Mouse (Mus musculus): ENCODE measurements around the gene Stk25. TPM values are rescaled to one million over a fixed set of nuclear protein-coding genes. Genes with fewer than 3 reads are reported as not detected.

The Stk25 gene
- polyA plus RNA-seq, 1 experiment from 2014 or later: 116 TPM

GRCm38 (mm10) chr1:93697317-93697716 lies 38.9 kb upstream of the Stk25 start:
- ATAC-seq: no peak
- WGBS: 57% methylated on average over 3 of the region's 3 CpGs
- Histone ChIP-seq H3K9me3 (ENCODE audit: control insufficient read depth) (no peaks in the 10 kb centered on the region), H3K4me2 (replicated peaks; ENCODE audit: low read depth) (no peak overlapping the region), H3K27ac (ENCODE audit: low read depth, low read length) (no peak overlapping the region; the same call in 1 of the 2 replicates), H3K4me1 (replicated peaks; ENCODE audit: control insufficient read depth, insufficient read depth, low read length) (no peaks in the 10 kb centered on the region; the same call in 1 of the 2 replicates), H3K27me3 (replicated peaks; ENCODE audit: control insufficient read depth, insufficient read depth, low read length) (no peaks in the 10 kb centered on the region), H3K9ac (ENCODE audit: low read depth, low read length) (no peak overlapping the region), H3K4me3 (ENCODE audit: low read depth, low read length) (no peak overlapping the region), H3K36me3 (ENCODE audit: control insufficient read depth, insufficient read depth) (peaks cover 3% of the 10 kb centered on the region; the same call in 1 of the 2 replicates)
- TF ChIP-seq CTCF (IDR thresholded peaks at IDR 0.05; ENCODE audit: low read depth): no peak

- Histone ChIP-seq H3K4me2 (replicated peaks; ENCODE audit: low read depth) (no peak overlapping the region), H3K36me3 (ENCODE audit: control insufficient read depth, insufficient read depth) (peaks cover 3% of the 10 kb centered on the region; the same call in 1 of the 2 replicates), H3K4me3 (ENCODE audit: low read depth, low read length) (no peak overlapping the region), H3K9ac (ENCODE audit: low read depth, low read length) (0 out of 2 replicates have a peak overlapping the region, but pooled peaks have one; percentile 17), H3K4me1 (replicated peaks; ENCODE audit: control insufficient read depth, insufficient read depth, low read length) (no peaks in the 10 kb centered on the region; the same call in 1 of the 2 replicates), H3K9me3 (ENCODE audit: control insufficient read depth) (no peaks in the 10 kb centered on the region), H3K27ac (ENCODE audit: low read depth, low read length) (peak overlapping the region; percentile 41; the same call in 1 of the 2 replicates), H3K27me3 (replicated peaks; ENCODE audit: control insufficient read depth, insufficient read depth, low read length) (no peaks in the 10 kb centered on the region)
- no peak for ATAC-seq
- no peak for TF ChIP-seq CTCF (IDR thresholded peaks at IDR 0.05; ENCODE audit: low read depth)
- WGBS: 69% methylated on average over 6 of the region's 6 CpGs
Measured at GRCm38 (mm10) chr1:93694966-93695365, 36.5 kb upstream of the Stk25 start.

GRCm38 (mm10) chr1:93693943-93694342 lies 35.5 kb upstream of the Stk25 start:
- Histone ChIP-seq H3K4me2 (replicated peaks; ENCODE audit: low read depth) (peak overlapping the region; percentile 2), H3K4me1 (replicated peaks; ENCODE audit: control insufficient read depth, insufficient read depth, low read length) (no peaks in the 10 kb centered on the region; the same call in 1 of the 2 replicates), H3K36me3 (ENCODE audit: control insufficient read depth, insufficient read depth) (peaks cover 3% of the 10 kb centered on the region; the same call in 1 of the 2 replicates), H3K4me3 (ENCODE audit: low read depth, low read length) (no peak overlapping the region; the same call in 1 of the 2 replicates), H3K9me3 (ENCODE audit: control insufficient read depth) (no peaks in the 10 kb centered on the region), H3K27ac (ENCODE audit: low read depth, low read length) (peak overlapping the region; percentile 81), H3K9ac (ENCODE audit: low read depth, low read length) (no peak overlapping the region), H3K27me3 (replicated peaks; ENCODE audit: control insufficient read depth, insufficient read depth, low read length) (no peaks in the 10 kb centered on the region)
- no peak; the same call in 1 of the 2 replicates for TF ChIP-seq CTCF (IDR thresholded peaks at IDR 0.05; ENCODE audit: low read depth)
- 77% methylated on average over 10 of the region's 10 CpGs for WGBS
- ATAC-seq: peak; percentile 11

- ATAC-seq: peak; percentile 82
- Histone ChIP-seq H3K27ac (ENCODE audit: low read depth, low read length) (peak overlapping the region; percentile 81), H3K9ac (ENCODE audit: low read depth, low read length) (no peak overlapping the region), H3K4me2 (replicated peaks; ENCODE audit: low read depth) (peak overlapping the region; percentile 18), H3K9me3 (ENCODE audit: control insufficient read depth) (no peaks in the 10 kb centered on the region), H3K4me1 (replicated peaks; ENCODE audit: control insufficient read depth, insufficient read depth, low read length) (no peaks in the 10 kb centered on the region; the same call in 1 of the 2 replicates), H3K27me3 (replicated peaks; ENCODE audit: control insufficient read depth, insufficient read depth, low read length) (no peaks in the 10 kb centered on the region), H3K4me3 (ENCODE audit: low read depth, low read length) (no peak overlapping the region; the same call in 1 of the 2 replicates), H3K36me3 (ENCODE audit: control insufficient read depth, insufficient read depth) (peaks cover 3% of the 10 kb centered on the region; the same call in 1 of the 2 replicates)
- no peak for TF ChIP-seq CTCF (IDR thresholded peaks at IDR 0.05; ENCODE audit: low read depth)
- 44% methylated on average over 3 of the region's 3 CpGs for WGBS
Measured at GRCm38 (mm10) chr1:93693502-93693901, 35.0 kb upstream of the Stk25 start.

- Histone ChIP-seq H3K27me3 (replicated peaks; ENCODE audit: control insufficient read depth, insufficient read depth, low read length) (no peaks in the 10 kb centered on the region), H3K4me1 (replicated peaks; ENCODE audit: control insufficient read depth, insufficient read depth, low read length) (no peaks in the 10 kb centered on the region; the same call in 1 of the 2 replicates), H3K4me3 (ENCODE audit: low read depth, low read length) (no peak overlapping the region), H3K36me3 (ENCODE audit: control insufficient read depth, insufficient read depth) (peaks cover 3% of the 10 kb centered on the region; the same call in 1 of the 2 replicates), H3K9me3 (ENCODE audit: control insufficient read depth) (no peaks in the 10 kb centered on the region), H3K27ac (ENCODE audit: low read depth, low read length) (peak overlapping the region; percentile 81), H3K4me2 (replicated peaks; ENCODE audit: low read depth) (peak overlapping the region; percentile 18; the same call in 1 of the 2 replicates), H3K9ac (ENCODE audit: low read depth, low read length) (no peak overlapping the region)
- TF ChIP-seq CTCF (IDR thresholded peaks at IDR 0.05; ENCODE audit: low read depth): no peak
- ATAC-seq: peak; percentile 44
- WGBS: 56% methylated on average over 9 of the region's 9 CpGs
Measured at GRCm38 (mm10) chr1:93692773-93693172, 34.3 kb upstream of the Stk25 start.

GRCm38 (mm10) chr1:93691786-93692357 lies 33.4 kb upstream of the Stk25 start:
- Histone ChIP-seq H3K4me3 (ENCODE audit: low read depth, low read length) (no peak overlapping the region), H3K27ac (ENCODE audit: low read depth, low read length) (peak overlapping the region; percentile 81), H3K36me3 (ENCODE audit: control insufficient read depth, insufficient read depth) (peaks cover 3% of the 10 kb centered on the region; the same call in 1 of the 2 replicates), H3K9me3 (ENCODE audit: control insufficient read depth) (no peaks in the 10 kb centered on the region), H3K27me3 (replicated peaks; ENCODE audit: control insufficient read depth, insufficient read depth, low read length) (no peaks in the 10 kb centered on the region), H3K9ac (ENCODE audit: low read depth, low read length) (no peak overlapping the region), H3K4me2 (replicated peaks; ENCODE audit: low read depth) (no peak overlapping the region), H3K4me1 (replicated peaks; ENCODE audit: control insufficient read depth, insufficient read depth, low read length) (no peaks in the 10 kb centered on the region; the same call in 1 of the 2 replicates)
- 56% methylated on average over 10 of the region's 10 CpGs for WGBS
- TF ChIP-seq CTCF (IDR thresholded peaks at IDR 0.05; ENCODE audit: low read depth): no peak
- ATAC-seq: peak; percentile 72
